Mouse (Mus musculus): ENCODE measurements around the gene Gm49320.

- TF ChIP-seq GATA1 (IDR thresholded peaks at IDR 0.05; ENCODE audit: borderline replicate concordance, low read length): no peak
- TF ChIP-seq CTCF (IDR thresholded peaks at IDR 0.05; ENCODE audit: low read depth, low read length): no peak
- TF ChIP-seq TAL1 (conservative IDR thresholded peaks at IDR 0.05; ENCODE audit: low read depth, low read length): no peak
Measured at GRCm38 (mm10) chr8:4252934-4253841, 14.5 kb downstream of the Gm49320 start, which contains the start of gene Snapc2.
